Mouse (Mus musculus): ENCODE results near the gene Alb.

Alb gene

GRCm38 (mm10) chr5:90460619-90461018, at the start of gene Alb:
Alb (plus strand) TSS chr5:90460897.
- DNase-seq (ENCODE audit: low spot score in 2 of 2) = no peak

- DNase-seq (ENCODE audit: low spot score in 2 of 2) = no peak
Measured at GRCm38 (mm10) chr5:90414142-90414924, 46.4 kb upstream of the Alb start.

- no peak for DNase-seq (ENCODE audit: low spot score in 2 of 2)
Measured at GRCm38 (mm10) chr5:90414925-90415295, 45.8 kb upstream of the Alb start.

GRCm38 (mm10) chr5:90424625-90425024, 36.1 kb upstream of the Alb start:
- DNase-seq (ENCODE audit: low spot score in 2 of 2) = no peak

- DNase-seq (ENCODE audit: low spot score in 2 of 2) = no peak
Measured at GRCm38 (mm10) chr5:90425191-90425590, 35.5 kb upstream of the Alb start.

- no peak for DNase-seq (ENCODE audit: low spot score in 2 of 2)
Measured at GRCm38 (mm10) chr5:90431053-90431452, 29.6 kb upstream of the Alb start.

GRCm38 (mm10) chr5:90439157-90439556, 21.5 kb upstream of the Alb start:
- DNase-seq (ENCODE audit: low spot score in 2 of 2) = no peak

GRCm38 (mm10) chr5:90447577-90447976, 13.1 kb upstream of the Alb start:
- no peak for DNase-seq (ENCODE audit: low spot score in 2 of 2)

- DNase-seq (ENCODE audit: low spot score in 2 of 2) = no peak
Measured at GRCm38 (mm10) chr5:90449961-90450360, 10.7 kb upstream of the Alb start.

GRCm38 (mm10) chr5:90452711-90453110, 8.0 kb upstream of the Alb start:
- no peak for DNase-seq (ENCODE audit: low spot score in 2 of 2)

GRCm38 (mm10) chr5:90457241-90457640, 3.5 kb upstream of the Alb start:
- DNase-seq (ENCODE audit: low spot score in 2 of 2) = no peak

GRCm38 (mm10) chr5:90458727-90459126, 2.0 kb upstream of the Alb start:
- DNase-seq (ENCODE audit: low spot score in 2 of 2) = no peak

- no peak for DNase-seq (ENCODE audit: low spot score in 2 of 2)
Measured at GRCm38 (mm10) chr5:90466806-90467205, 6.1 kb downstream of the Alb start.

GRCm38 (mm10) chr5:90467245-90467644, 6.5 kb downstream of the Alb start:
- DNase-seq (ENCODE audit: low spot score in 2 of 2) = no peak

- no peak for DNase-seq (ENCODE audit: low spot score in 2 of 2)
Measured at GRCm38 (mm10) chr5:90470836-90471235, 10.1 kb downstream of the Alb start.

GRCm38 (mm10) chr5:90473902-90474301, 13.2 kb downstream of the Alb start:
- no peak for DNase-seq (ENCODE audit: low spot score in 2 of 2)

GRCm38 (mm10) chr5:90474369-90474768, 13.7 kb downstream of the Alb start:
- no peak for DNase-seq (ENCODE audit: low spot score in 2 of 2)

GRCm38 (mm10) chr5:90476741-90477140, 16.0 kb downstream of the Alb start:
- DNase-seq (ENCODE audit: low spot score in 2 of 2) = no peak

- DNase-seq (ENCODE audit: low spot score in 2 of 2) = no peak
Measured at GRCm38 (mm10) chr5:90477308-90478140, 16.8 kb downstream of the Alb start.

GRCm38 (mm10) chr5:90478886-90479285, 18.2 kb downstream of the Alb start:
- DNase-seq (ENCODE audit: low spot score in 2 of 2) = no peak

GRCm38 (mm10) chr5:90485597-90485996, 24.9 kb downstream of the Alb start:
- no peak for DNase-seq (ENCODE audit: low spot score in 2 of 2)

GRCm38 (mm10) chr5:90488323-90488722, 27.6 kb downstream of the Alb start:
- DNase-seq (ENCODE audit: low spot score in 2 of 2) = no peak

- no peak for DNase-seq (ENCODE audit: low spot score in 2 of 2)
Measured at GRCm38 (mm10) chr5:90490518-90490917, 29.8 kb downstream of the Alb start, which contains the start of gene Afp. Afp (plus strand) TSS chr5:90490737.
